In genomic region chr8:70477269-70477982, GRCm38 (mm10) we compare ENCODE assay signal across 8 mouse cellular contexts. TPM values are rescaled to one million over a fixed set of nuclear protein-coding genes. Genes with fewer than 3 reads are reported as not detected.
A peak's percentile ranks its signal among the peaks of the same experiment; 100 is the strongest.
DNase-seq lines count a peak whose midpoint lies in the region; ATAC-seq and TF ChIP-seq lines count a peak whose summit lies in the region.

No protein-coding gene starts in this region.

- H3K9ac ChIP-seq in ES-E14 (ENCODE audit: insufficient read depth, low read depth, low read length, poor library complexity, severe bottlenecking): peak overlapping the region; percentile 21; the same call in 1 of the 2 replicates
- H3K9ac ChIP-seq in kidney, embryonic 14.5 days (ENCODE audit: low read depth, low read length): 0 out of 2 replicates have a peak overlapping the region, but pooled peaks have one; percentile 8

- ATAC-seq in erythroblast, adult 5-6 weeks (replicated peaks; ENCODE audit: low FRiP score, poor library complexity, severe bottlenecking): peak; percentile 18
- ATAC-seq in kidney, embryonic 14.5 days (ENCODE audit: low FRiP score, low TSS enrichment): peak; percentile 61

- H3K9me3 ChIP-seq in ES-E14 (ENCODE audit: control insufficient read depth, insufficient read depth, low read depth, low read length): no peaks in the 10 kb centered on the region
- no peaks in the 10 kb centered on the region for H3K9me3 ChIP-seq in kidney, embryonic 14.5 days (ENCODE audit: control insufficient read depth, low read length)

- H3K4me1 ChIP-seq in ES-E14 (ENCODE audit: control insufficient read depth in 2 of 2, insufficient read depth in 2 of 2, low read length in 2 of 2, poor library complexity in 1 of 2): peaks cover 0 to 7% of the 10 kb centered on the region in 2 experiments; a peak in 1 of 4 replicates
- H3K4me1 ChIP-seq in kidney, embryonic 14.5 days (ENCODE audit: control insufficient read depth, insufficient read depth, low read length): peaks cover 11% of the 10 kb centered on the region

- peaks cover 3% of the 10 kb centered on the region; the same call in 1 of the 2 replicates for H3K36me3 ChIP-seq in ES-E14 (ENCODE audit: control insufficient read depth, insufficient read depth, low read length, poor library complexity, severe bottlenecking)
- H3K36me3 ChIP-seq in kidney, embryonic 14.5 days (ENCODE audit: control insufficient read depth, insufficient read depth, low read length): no peaks in the 10 kb centered on the region
- H3K36me3 ChIP-seq in macrophage (ENCODE audit: inconsistent target): no peaks in the 10 kb centered on the region

- peaks cover 6% of the 10 kb centered on the region; the same call in 1 of the 2 replicates for H3K27me3 ChIP-seq in kidney, embryonic 14.5 days (ENCODE audit: control insufficient read depth, insufficient read depth, low read length)

- peak; percentile 55 for DNase-seq in cerebellum, adult 11 months
- no peak for DNase-seq in cerebellum, adult 8-10 months
- peak; percentile 92 for DNase-seq in ES-E14 (ENCODE audit: low read depth, low spot score)
- no peak for DNase-seq in T-cell, adult 2 months (ENCODE audit: low spot score)
- DNase-seq in gastrocnemius, postnatal 10 days: no peak

- H3K4me2 ChIP-seq in kidney, embryonic 14.5 days (replicated peaks; ENCODE audit: low read depth, low read length): peak overlapping the region; percentile 86

- under 1% methylated on average over 21 of the region's 21 CpGs for WGBS in kidney, embryonic 14.5 days
- WGBS in macrophage (ENCODE audit: missing documents): 15% methylated on average over 21 of the region's 21 CpGs

- peak overlapping the region; percentile 59 for H3K27ac ChIP-seq in ES-E14 (ENCODE audit: insufficient read depth, low read depth, low read length, poor library complexity, severe bottlenecking)
- peak overlapping the region; percentile 38; the same call in 1 of the 2 replicates for H3K27ac ChIP-seq in kidney, embryonic 14.5 days (ENCODE audit: low read depth, low read length)
- no peak overlapping the region for H3K27ac ChIP-seq in macrophage

- in situ Hi-C loops in ES-E14 (cut with MboI; ENCODE audit: low sequenced_read_pairs in 2 of 2, unreplicated experiment in 2 of 2): no loop called here

- H3K79me2 ChIP-seq in macrophage (ENCODE audit: inconsistent target): peaks cover 37% of the 10 kb centered on the region

- H3K4me3 ChIP-seq in ES-E14 (ENCODE audit: insufficient read depth in 1 of 2, low read depth in 1 of 2, low read length in 2 of 2, poor library complexity in 1 of 2, severe bottlenecking in 1 of 2) (peak overlapping the region; percentile 52 to 96), macrophage (ENCODE audit: inconsistent target) (peak overlapping the region; percentile 15; the same call in 1 of the 2 replicates)
- H3K4me3 ChIP-seq in kidney, embryonic 14.5 days (ENCODE audit: low read length): peak overlapping the region; percentile 92

TF ChIP-seq in ES-E14, 5 proteins besides CTCF, POLR2A, EP300 and RAD21:
- TF ChIP-seq HCFC1 (IDR thresholded peaks at IDR 0.05; ENCODE audit: borderline replicate concordance, insufficient read depth, low read length) (peak; percentile 54; the same call in 1 of the 2 replicates), CHD2 (IDR thresholded peaks at IDR 0.05; ENCODE audit: low read depth, low read length) (no peak), ZC3H11A (IDR thresholded peaks at IDR 0.05; ENCODE audit: borderline replicate concordance, low read depth, low read length) (no peak), MAFK (IDR thresholded peaks at IDR 0.05; ENCODE audit: insufficient read depth, low read depth, low read length) (no peak), ZNF384 (IDR thresholded peaks at IDR 0.05; ENCODE audit: low read depth, low read length) (no peak)

RNA-seq across cellular contexts. Expression of gene Klhl26, which starts 0.7 kb away (rescaled TPM):
- 21.4 and 22.8 TPM in 2 replicates for total RNA-seq in ES-E14 (2012; rRNA removed)
- 0.38 and 1.7 TPM in 2 replicates for total RNA-seq in erythroblast, adult 5-6 weeks (2015; ENCODE audit: low replicate concordance)
- 1.8 and 2.8 TPM in 2 replicates for total RNA-seq in erythroblast, adult 5-6 weeks (2017; ENCODE audit: low replicate concordance)
- 14.4 and 19.2 TPM in 2 replicates for polyA plus RNA-seq in kidney, embryonic 14.5 days (2014; fragmentation: Nextera tagmentation; extraction: Ambion mirVana)
- 10 to 100 TPM in 20 of 26 experiments, 1 to 10 TPM in 6; 7.1 to 26.0 (median 18.1) TPM for total RNA-seq in macrophage (2018; cell fraction: chromatin; rRNA removed)
- 10 to 100 TPM in 4 of 26 experiments, 1 to 10 TPM in 22; 3.3 to 10.7 (median 8.0) TPM for total RNA-seq in macrophage (2018; cell fraction: cytosol; rRNA removed)
- 10 to 100 TPM in 18 of 26 experiments, 1 to 10 TPM in 8; 4.5 to 23.0 (median 15.9) TPM for total RNA-seq in macrophage (2018; cell fraction: nucleus; rRNA removed)
- 5.9 to 7.7 TPM (median 7.4 TPM) in 3 replicates for polyA plus RNA-seq in macrophage (2018)
- total RNA-seq in gastrocnemius, postnatal 10 days (2021): 1 to 10 TPM; 6.3 to 7.4 TPM

RNA-seq across cellular contexts. Expression of gene Tmem59l, which starts 9.7 kb away (rescaled TPM):
- 5.3 and 8.0 TPM in 2 replicates for total RNA-seq in ES-E14 (2012; rRNA removed)
- total RNA-seq in erythroblast, adult 5-6 weeks (2015; ENCODE audit: low replicate concordance): not detected in 2 replicates
- not detected in 2 replicates for total RNA-seq in erythroblast, adult 5-6 weeks (2017; ENCODE audit: low replicate concordance)
- 8.5 and 12.4 TPM in 2 replicates for polyA plus RNA-seq in kidney, embryonic 14.5 days (2014; fragmentation: Nextera tagmentation; extraction: Ambion mirVana)
- total RNA-seq in macrophage (2018; cell fraction: chromatin; rRNA removed): not detected
- not detected for total RNA-seq in macrophage (2018; cell fraction: cytosol; rRNA removed)
- total RNA-seq in macrophage (2018; cell fraction: nucleus; rRNA removed): not detected
- not detected in 3 replicates for polyA plus RNA-seq in macrophage (2018)
- under 1 TPM; 0.18 to 0.26 TPM for total RNA-seq in gastrocnemius, postnatal 10 days (2021)

RNA-seq across cellular contexts. Expression of gene Crlf1, which starts 15.5 kb away (rescaled TPM):
- total RNA-seq in ES-E14 (2012; rRNA removed): 17.0 and 29.3 TPM in 2 replicates
- 3.7 TPM in 1 of 2 replicates, not detected in the other for total RNA-seq in erythroblast, adult 5-6 weeks (2015; ENCODE audit: low replicate concordance)
- 2.5 TPM in 1 of 2 replicates, not detected in the other for total RNA-seq in erythroblast, adult 5-6 weeks (2017; ENCODE audit: low replicate concordance)
- 26.7 and 34.8 TPM in 2 replicates for polyA plus RNA-seq in kidney, embryonic 14.5 days (2014; fragmentation: Nextera tagmentation; extraction: Ambion mirVana)
- 1 to 10 TPM in 1 of 26 experiments, not detected in 25; 8.9 TPM for total RNA-seq in macrophage (2018; cell fraction: chromatin; rRNA removed)
- not detected for total RNA-seq in macrophage (2018; cell fraction: cytosol; rRNA removed)
- total RNA-seq in macrophage (2018; cell fraction: nucleus; rRNA removed): 1 to 10 TPM in 1 of 26 experiments, not detected in 25; 1.2 TPM
- polyA plus RNA-seq in macrophage (2018): not detected in 3 replicates
- total RNA-seq in gastrocnemius, postnatal 10 days (2021): 1 to 10 TPM; 2.8 to 3.4 TPM

RNA-seq across cellular contexts. Expression of gene Rex1bd, which starts 29.1 kb away (rescaled TPM):
- 125 and 130 TPM in 2 replicates for total RNA-seq in ES-E14 (2012; rRNA removed)
- 2.9 and 14.0 TPM in 2 replicates for total RNA-seq in erythroblast, adult 5-6 weeks (2015; ENCODE audit: low replicate concordance)
- 5.2 and 9.5 TPM in 2 replicates for total RNA-seq in erythroblast, adult 5-6 weeks (2017; ENCODE audit: low replicate concordance)
- polyA plus RNA-seq in kidney, embryonic 14.5 days (2014; fragmentation: Nextera tagmentation; extraction: Ambion mirVana): 129 and 151 TPM in 2 replicates
- 10 to 100 TPM in 18 of 26 experiments, 1 to 10 TPM in 8; 4.0 to 44.4 (median 19.7) TPM for total RNA-seq in macrophage (2018; cell fraction: chromatin; rRNA removed)
- total RNA-seq in macrophage (2018; cell fraction: cytosol; rRNA removed): 100 to 1,000 TPM in 7 of 26 experiments, 10 to 100 TPM in 19; 62.5 to 111 (median 90.4) TPM
- total RNA-seq in macrophage (2018; cell fraction: nucleus; rRNA removed): 10 to 100 TPM in 25 of 26 experiments, 1 to 10 TPM in 1; 7.9 to 67.7 (median 32.9) TPM
- polyA plus RNA-seq in macrophage (2018): 37.3 to 87.0 TPM (median 75.4 TPM) in 3 replicates
- 100 to 1,000 TPM; 120 to 129 TPM for total RNA-seq in gastrocnemius, postnatal 10 days (2021)

RNA-seq across cellular contexts. Expression of gene Uba52, which starts 33.2 kb away (rescaled TPM):
- total RNA-seq in ES-E14 (2012; rRNA removed): 3,214 and 4,257 TPM in 2 replicates
- 653 and 914 TPM in 2 replicates for total RNA-seq in erythroblast, adult 5-6 weeks (2015; ENCODE audit: low replicate concordance)
- 249 and 1,009 TPM in 2 replicates for total RNA-seq in erythroblast, adult 5-6 weeks (2017; ENCODE audit: low replicate concordance)
- 1,078 and 1,559 TPM in 2 replicates for polyA plus RNA-seq in kidney, embryonic 14.5 days (2014; fragmentation: Nextera tagmentation; extraction: Ambion mirVana)
- total RNA-seq in macrophage (2018; cell fraction: chromatin; rRNA removed): 100 to 1,000 TPM in 1 of 26 experiments, 10 to 100 TPM in 25; 15.6 to 152 (median 42.1) TPM
- 1,000 to 10,000 TPM in 13 of 26 experiments, 100 to 1,000 TPM in 13; 668 to 1,500 (median 1,029) TPM for total RNA-seq in macrophage (2018; cell fraction: cytosol; rRNA removed)
- 100 to 1,000 TPM in 21 of 26 experiments, 10 to 100 TPM in 5; 73.7 to 183 (median 129) TPM for total RNA-seq in macrophage (2018; cell fraction: nucleus; rRNA removed)
- polyA plus RNA-seq in macrophage (2018): 907 to 1,116 TPM (median 1,045 TPM) in 3 replicates
- 1,000 to 10,000 TPM; 1,232 to 1,261 TPM for total RNA-seq in gastrocnemius, postnatal 10 days (2021)

Comparison
In these comparisons a context has a peak if more than half of its experiments do, and no peak if none do; other contexts are left out.
1. DNase-seq: peak in cerebellum, adult 11 months (single experiment) and ES-E14 (single experiment); none in cerebellum, adult 8-10 months (single experiment), T-cell, adult 2 months (single experiment) and gastrocnemius, postnatal 10 days (single experiment).
2. H3K4me3 ChIP-seq: peak in every context shown above with its lines; median percentile 92 in kidney, embryonic 14.5 days; 74 in ES-E14; 15 in macrophage.